Comparison of ENCODE assay signal across 18 mouse cellular contexts in the genomic region with DNA sequence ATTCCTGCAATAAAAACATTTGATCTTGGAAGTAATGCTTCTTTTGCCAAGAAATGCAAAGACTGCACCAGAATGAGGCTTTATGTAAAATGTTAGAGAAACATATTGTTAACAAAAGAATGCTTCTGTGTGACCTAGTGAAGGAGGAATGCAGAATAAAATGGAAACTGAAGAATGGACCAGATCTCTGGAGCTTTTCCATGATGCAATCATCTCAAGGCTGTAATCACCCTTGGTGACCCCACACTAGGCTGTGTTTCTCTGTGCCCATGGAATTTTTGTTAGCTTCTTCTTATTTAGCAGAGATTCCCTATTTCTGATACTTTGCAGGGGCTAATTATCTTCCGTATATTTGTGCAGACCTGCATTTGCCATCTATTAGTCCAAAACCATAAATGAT.
"Had no signal": no experiment of that assay in that cellular context is flagged by ENCODE, and none has a peak within 500 bp of the region (broad histone marks: within the 10 kb centered on the region; RNA-seq: fewer than 3 reads in every experiment).

No protein-coding gene starts in this region.

- ATAC-seq: midbrain, embryonic 13.5 days; midbrain, embryonic 15.5 days had no signal

- H3K9me3 ChIP-seq: liver, embryonic 15.5 days; megakaryocyte, embryonic 14.5 days; midbrain, embryonic 13.5 days; midbrain, embryonic 15.5 days; neural tube, embryonic 13.5 days; neural tube, embryonic 15.5 days had no signal

- H3K9ac ChIP-seq: liver, embryonic 15.5 days; midbrain, embryonic 13.5 days; midbrain, embryonic 15.5 days; neural tube, embryonic 13.5 days; neural tube, embryonic 15.5 days had no signal

- H3K27me3 ChIP-seq: liver, embryonic 15.5 days; midbrain, embryonic 13.5 days; midbrain, embryonic 15.5 days; neural tube, embryonic 13.5 days; neural tube, embryonic 15.5 days had no signal

- H3K4me1 ChIP-seq: liver, embryonic 15.5 days; megakaryocyte, embryonic 14.5 days; midbrain, embryonic 13.5 days; midbrain, embryonic 15.5 days; neural tube, embryonic 13.5 days; neural tube, embryonic 15.5 days had no signal

- DNase-seq: lung, adult 18-20 months; lung, postnatal 10 days; lung, postnatal 4 days; retina, postnatal 1 day; right cerebral cortex, adult 18-20 months; right cerebral cortex, postnatal 25 days; right cerebral cortex, postnatal 4 days; spleen, adult 18-20 months; thymus, adult 18-20 months; thymus, postnatal 14 days; thymus, postnatal 36 days had no signal

- H3K4me2 ChIP-seq: liver, embryonic 15.5 days; midbrain, embryonic 11.5 days; midbrain, embryonic 13.5 days; midbrain, embryonic 15.5 days; neural tube, embryonic 13.5 days; neural tube, embryonic 15.5 days had no signal

- H3K36me3 ChIP-seq: liver, embryonic 15.5 days; midbrain, embryonic 13.5 days; midbrain, embryonic 15.5 days; neural tube, embryonic 13.5 days; neural tube, embryonic 15.5 days had no signal

- H3K27ac ChIP-seq: liver, embryonic 15.5 days; midbrain, embryonic 13.5 days; midbrain, embryonic 15.5 days; neural tube, embryonic 13.5 days; neural tube, embryonic 15.5 days had no signal

- H3K4me3 ChIP-seq: liver, embryonic 15.5 days; megakaryocyte, embryonic 14.5 days; midbrain, embryonic 13.5 days; midbrain, embryonic 15.5 days; neural tube, embryonic 13.5 days; neural tube, embryonic 15.5 days had no signal
